Mouse (Mus musculus) hindbrain, embryonic 10.5 days (tissue): ENCODE results near the gene Klhdc8b. TPM values are rescaled to one million over a fixed set of nuclear protein-coding genes. Genes with fewer than 3 reads are reported as not detected.

Experiments
- DNase-seq: peaks from one replicate; pipeline ENCODE4 v3.0.0-alpha.2; 2017; ENCODE audit warnings: low spot score
- H3K27ac ChIP-seq: fragments of 300-500 bp; sonication (generic); 2 replicates; pipeline ENCODE4 v1.5.1; 2016; ENCODE audit warnings: mild to moderate bottlenecking, moderate library complexity
- H3K27me3 ChIP-seq: fragments of 300-500 bp; sonication (generic); 2 replicates; pipeline ENCODE4 v1.6.1; 2016; ENCODE audit warnings: mild to moderate bottlenecking; ENCODE audit not compliant: poor library complexity, insufficient read depth, severe bottlenecking
- H3K36me3 ChIP-seq: fragments of 300-500 bp; sonication (generic); 2 replicates; pipeline ENCODE4 v1.6.1; 2016; ENCODE audit warnings: mild to moderate bottlenecking, moderate library complexity
- H3K4me1 ChIP-seq: fragments of 300-500 bp; sonication (generic); replicated peaks from 2 replicates; pipeline ENCODE4 v1.6.1; 2016; ENCODE audit warnings: mild to moderate bottlenecking
- H3K4me3 ChIP-seq: fragments of 300-500 bp; sonication (generic); 2 replicates; pipeline ENCODE4 v1.5.1; 2016; ENCODE audit warnings: mild to moderate bottlenecking, moderate library complexity
- H3K9me3 ChIP-seq: fragments of 300-500 bp; sonication (generic); 2 replicates; pipeline ENCODE4 v1.6.1; 2016; ENCODE audit warnings: mild to moderate bottlenecking, moderate library complexity
- WGBS: fragments of 180-500 bp; shearing (Covaris S2); methylation state at CpG from one replicate; pipeline ENCODE4 v1.1.7; 2016; 5-methylcytosine and 5-hydroxymethylcytosine counted together
- polyA plus RNA-seq: library from polyadenylated mRNA; unstranded; fragments of >200 nt; fragmentation: Nextera tagmentation; extraction: Ambion mirVana; gene quantifications from 2 replicates; pipeline ENCODE4 v1.2.1, GENCODE M21; 2016

Klhdc8b gene
- 29.5 and 41.3 TPM in 2 replicates for polyA plus RNA-seq

- no peak for DNase-seq
- Histone ChIP-seq H3K27me3 (peaks cover 6% of the 10 kb centered on the region; the same call in 1 of the 2 replicates), H3K4me1 (peaks cover 21% of the 10 kb centered on the region), H3K9me3 (no peaks in the 10 kb centered on the region), H3K27ac (peak within 1 kb of the TSS; percentile 96), H3K36me3 (peaks cover 43% of the 10 kb centered on the region), H3K4me3 (peak within 1 kb of the TSS; percentile 98)
- 24% methylated on average over 11 of the region's 11 CpGs for WGBS
These were observed at the start of gene Klhdc8b for GRCm38 (mm10) chr9:108461181-108461631. Klhdc8b (minus strand) TSS chr9:108461581.

- Histone ChIP-seq H3K9me3 (no peaks in the 10 kb centered on the region), H3K27ac (no peak overlapping the region), H3K36me3 (peaks cover 48% of the 10 kb centered on the region), H3K27me3 (no peaks in the 10 kb centered on the region), H3K4me1 (peaks cover 22% of the 10 kb centered on the region), H3K4me3 (peak overlapping the region; percentile 89)
- WGBS: 91% methylated on average over 7 of the region's 7 CpGs
- no peak for DNase-seq
These were observed 47.4 kb upstream of the Klhdc8b start for GRCm38 (mm10) chr9:108508776-108509175.

GRCm38 (mm10) chr9:108507619-108508434, 46.4 kb upstream of the Klhdc8b start, which contains the start of gene Qars:
Qars (plus strand) TSS chr9:108507706.
- peaks cover 22% of the 10 kb centered on the region for H3K4me1 ChIP-seq
- H3K27me3 ChIP-seq: no peaks in the 10 kb centered on the region
- H3K36me3 ChIP-seq: peaks cover 48% of the 10 kb centered on the region
- under 1% methylated on average over 37 of the region's 37 CpGs for WGBS
- peak; percentile 95 for DNase-seq
- peak within 1 kb of the TSS; percentile 89 for H3K27ac ChIP-seq
- H3K9me3 ChIP-seq: no peaks in the 10 kb centered on the region
- peak within 1 kb of the TSS; percentile 89 for H3K4me3 ChIP-seq

GRCm38 (mm10) chr9:108506901-108507300, 45.5 kb upstream of the Klhdc8b start:
- DNase-seq: no peak
- no peaks in the 10 kb centered on the region for H3K27me3 ChIP-seq
- WGBS: 91% methylated on average over 7 of the region's 7 CpGs
- H3K27ac ChIP-seq: no peak overlapping the region; the same call in 1 of the 2 replicates
- no peaks in the 10 kb centered on the region for H3K9me3 ChIP-seq
- H3K4me3 ChIP-seq: no peak overlapping the region
- peaks cover 48% of the 10 kb centered on the region for H3K36me3 ChIP-seq
- H3K4me1 ChIP-seq: peaks cover 22% of the 10 kb centered on the region

- WGBS: 97% methylated on average over 15 of the region's 15 CpGs
- Histone ChIP-seq H3K27me3 (no peaks in the 10 kb centered on the region), H3K4me1 (no peaks in the 10 kb centered on the region), H3K9me3 (no peaks in the 10 kb centered on the region), H3K4me3 (no peak overlapping the region), H3K27ac (no peak overlapping the region), H3K36me3 (peaks cover 89% of the 10 kb centered on the region)
- no peak for DNase-seq
These were observed 38.6 kb upstream of the Klhdc8b start for GRCm38 (mm10) chr9:108499943-108500342.

- DNase-seq: no peak
- Histone ChIP-seq H3K4me3 (no peak overlapping the region), H3K27ac (no peak overlapping the region), H3K27me3 (no peaks in the 10 kb centered on the region), H3K4me1 (no peaks in the 10 kb centered on the region), H3K36me3 (peaks cover 96% of the 10 kb centered on the region), H3K9me3 (no peaks in the 10 kb centered on the region)
- WGBS: 98% methylated on average over 7 of the region's 7 CpGs
These were observed 37.9 kb upstream of the Klhdc8b start for GRCm38 (mm10) chr9:108499231-108499630.

- no peak overlapping the region for H3K27ac ChIP-seq
- no peak for DNase-seq
- peaks cover 23% of the 10 kb centered on the region for H3K4me1 ChIP-seq
- no peaks in the 10 kb centered on the region for H3K27me3 ChIP-seq
- WGBS: 86% methylated on average over 10 of the region's 10 CpGs
- no peak overlapping the region for H3K4me3 ChIP-seq
- no peaks in the 10 kb centered on the region for H3K9me3 ChIP-seq
- peaks cover 85% of the 10 kb centered on the region for H3K36me3 ChIP-seq
These were observed 33.5 kb upstream of the Klhdc8b start for GRCm38 (mm10) chr9:108494905-108495304.

GRCm38 (mm10) chr9:108494146-108494825, 32.9 kb upstream of the Klhdc8b start:
- Histone ChIP-seq H3K4me3 (no peak overlapping the region), H3K27me3 (no peaks in the 10 kb centered on the region), H3K36me3 (peaks cover 85% of the 10 kb centered on the region), H3K27ac (no peak overlapping the region), H3K9me3 (no peaks in the 10 kb centered on the region), H3K4me1 (peaks cover 29% of the 10 kb centered on the region)
- no peak for DNase-seq
- 95% methylated on average over 19 of the region's 19 CpGs for WGBS

GRCm38 (mm10) chr9:108493246-108493645, 31.9 kb upstream of the Klhdc8b start:
- Histone ChIP-seq H3K36me3 (peaks cover 85% of the 10 kb centered on the region), H3K4me1 (peaks cover 31% of the 10 kb centered on the region), H3K27me3 (no peaks in the 10 kb centered on the region), H3K9me3 (no peaks in the 10 kb centered on the region), H3K4me3 (no peak overlapping the region), H3K27ac (no peak overlapping the region)
- WGBS: 97% methylated on average over 8 of the region's 8 CpGs
- DNase-seq: no peak

GRCm38 (mm10) chr9:108492043-108492750, 30.8 kb upstream of the Klhdc8b start:
- H3K27ac ChIP-seq: peak overlapping the region; percentile 51; the same call in 1 of the 2 replicates
- peak overlapping the region; percentile 87 for H3K4me3 ChIP-seq
- H3K4me1 ChIP-seq: peaks cover 31% of the 10 kb centered on the region
- peaks cover 85% of the 10 kb centered on the region for H3K36me3 ChIP-seq
- DNase-seq: no peak
- H3K9me3 ChIP-seq: no peaks in the 10 kb centered on the region
- 93% methylated on average over 16 of the region's 16 CpGs for WGBS
- H3K27me3 ChIP-seq: no peaks in the 10 kb centered on the region

GRCm38 (mm10) chr9:108491286-108491580, 29.9 kb upstream of the Klhdc8b start:
- H3K4me3 ChIP-seq: peak overlapping the region; percentile 87
- H3K27me3 ChIP-seq: no peaks in the 10 kb centered on the region
- 17% methylated on average over 12 of the region's 12 CpGs for WGBS
- DNase-seq: no peak
- H3K36me3 ChIP-seq: peaks cover 85% of the 10 kb centered on the region
- peak overlapping the region; percentile 93 for H3K27ac ChIP-seq
- H3K4me1 ChIP-seq: peaks cover 31% of the 10 kb centered on the region
- no peaks in the 10 kb centered on the region for H3K9me3 ChIP-seq

GRCm38 (mm10) chr9:108490559-108491285, 29.3 kb upstream of the Klhdc8b start, which contains the start of gene Usp19:
Usp19 (plus strand) TSS chr9:108490602.
- H3K4me1 ChIP-seq: peaks cover 31% of the 10 kb centered on the region
- H3K27me3 ChIP-seq: no peaks in the 10 kb centered on the region
- H3K27ac ChIP-seq: peak within 1 kb of the TSS; percentile 93
- peaks cover 85% of the 10 kb centered on the region for H3K36me3 ChIP-seq
- H3K9me3 ChIP-seq: no peaks in the 10 kb centered on the region
- peak; percentile 96 for DNase-seq
- peak within 1 kb of the TSS; percentile 87 for H3K4me3 ChIP-seq
- under 1% methylated on average over 69 of the region's 69 CpGs for WGBS
